Mouse (Mus musculus) layer of hippocampus, postnatal 36 days (tissue): ENCODE measurements around the gene Antxrl. TPM values are rescaled to one million over a fixed set of nuclear protein-coding genes. Genes with fewer than 3 reads are reported as not detected.

Experiments
- DNase-seq, 2 experiments: peaks; one replicate each; pipeline ENCODE4 v3.0.0; 2022
- total RNA-seq, 2 experiments: library from RNA; stranded (reverse); gene quantifications; 2 replicates each; pipeline ENCODE4 v1.2.3; 2021

Gene Antxrl
- total RNA-seq, result not detected

GRCm38 (mm10) chr14:34052516-34052915 lies at the start of gene Antxrl:
Antxrl (plus strand) TSS chr14:34052707.
- no peak for DNase-seq

- DNase-seq, result no peak
Observed at GRCm38 (mm10) chr14:34015063-34015462, 37.4 kb upstream of the Antxrl start, which contains the start of gene Gm30083. Gm30083 (minus strand) TSS chr14:34015182.

- DNase-seq, result no peak
Observed at GRCm38 (mm10) chr14:34016381-34016780, 36.1 kb upstream of the Antxrl start, which contains the start of gene Gm5460. Gm5460 (plus strand) TSS chr14:34016758.

GRCm38 (mm10) chr14:34016938-34017337 lies 35.6 kb upstream of the Antxrl start:
- no peak for DNase-seq

- DNase-seq, result no peak
Observed at GRCm38 (mm10) chr14:34026710-34027109, 25.8 kb upstream of the Antxrl start.

GRCm38 (mm10) chr14:34033841-34034610 lies 18.5 kb upstream of the Antxrl start:
- no peak for DNase-seq

GRCm38 (mm10) chr14:34041241-34041640 lies 11.3 kb upstream of the Antxrl start:
- no peak for DNase-seq

- DNase-seq, result no peak
Observed at GRCm38 (mm10) chr14:34043341-34043740, 9.2 kb upstream of the Antxrl start.

GRCm38 (mm10) chr14:34050101-34050779 lies 2.3 kb upstream of the Antxrl start:
- no peak for DNase-seq

- no peak for DNase-seq
Observed at GRCm38 (mm10) chr14:34071665-34072064, 19.2 kb downstream of the Antxrl start.

GRCm38 (mm10) chr14:34075346-34075745 lies 22.8 kb downstream of the Antxrl start:
- no peak for DNase-seq

GRCm38 (mm10) chr14:34077222-34077621 lies 24.7 kb downstream of the Antxrl start:
- no peak for DNase-seq

GRCm38 (mm10) chr14:34078293-34078692 lies 25.8 kb downstream of the Antxrl start:
- no peak for DNase-seq

GRCm38 (mm10) chr14:34080321-34080997 lies 28.0 kb downstream of the Antxrl start:
- peak; percentile 52 to 60 for DNase-seq

- no peak for DNase-seq
Observed at GRCm38 (mm10) chr14:34085731-34086130, 33.2 kb downstream of the Antxrl start, which contains the start of gene Anxa8. Anxa8 (plus strand) TSS chr14:34085981.

GRCm38 (mm10) chr14:34086806-34087205 lies 34.3 kb downstream of the Antxrl start:
- DNase-seq, result no peak

GRCm38 (mm10) chr14:34087856-34088398 lies 35.4 kb downstream of the Antxrl start:
- no peak for DNase-seq

GRCm38 (mm10) chr14:34089796-34090195 lies 37.3 kb downstream of the Antxrl start:
- DNase-seq, result no peak

- no peak for DNase-seq
Observed at GRCm38 (mm10) chr14:34091475-34091874, 39.0 kb downstream of the Antxrl start.

GRCm38 (mm10) chr14:34092856-34093255 lies 40.3 kb downstream of the Antxrl start:
- DNase-seq, result no peak

GRCm38 (mm10) chr14:34096161-34096560 lies 43.7 kb downstream of the Antxrl start:
- no peak for DNase-seq

- no peak for DNase-seq
Observed at GRCm38 (mm10) chr14:34102601-34103000, 50.1 kb downstream of the Antxrl start, which contains the start of gene A630023A22Rik. A630023A22Rik (minus strand) TSS chr14:34102754.

GRCm38 (mm10) chr14:34103855-34104254 lies 51.3 kb downstream of the Antxrl start:
- DNase-seq, result no peak
